ENCODE assay signal across 21 mouse cellular contexts in genomic region chr14:13454991-13455390, GRCm38 (mm10).
DNase-seq lines count a peak whose midpoint lies in the region; ATAC-seq and TF ChIP-seq lines count a peak whose summit lies in the region.
"Had no signal": no experiment of that assay in that cellular context is flagged by ENCODE, and none has a peak within 500 bp of the region (broad histone marks: within the 10 kb centered on the region; RNA-seq: fewer than 3 reads in every experiment).

No protein-coding gene starts in this region.

- no peaks in the 10 kb centered on the region for H3K36me3 ChIP-seq in forebrain, embryonic 12.5 days (replicated peaks)
- no peaks in the 10 kb centered on the region for H3K36me3 ChIP-seq in hindbrain, embryonic 13.5 days
- H3K36me3 ChIP-seq in midbrain, embryonic 16.5 days (ENCODE audit: control insufficient read depth, insufficient read depth, low read length) = no peaks in the 10 kb centered on the region
- H3K36me3 ChIP-seq: limb, embryonic 15.5 days had no signal

- peak; percentile 68; the same call in 1 of the 2 replicates for ATAC-seq in forebrain, embryonic 12.5 days (ENCODE audit: low FRiP score)
- no peak for ATAC-seq in hindbrain, embryonic 13.5 days (ENCODE audit: low FRiP score)
- ATAC-seq in midbrain, embryonic 16.5 days = no peak
- ATAC-seq in megakaryocyte-erythroid progenitor cell, adult 5-6 weeks (replicated peaks; ENCODE audit: low FRiP score, low TSS enrichment, poor library complexity, severe bottlenecking) = no peak
- ATAC-seq: inflammation-experienced regulatory T-cells, adult 6 months; Patski had no signal

- no peak overlapping the region for H3K27ac ChIP-seq in forebrain, embryonic 12.5 days
- H3K27ac ChIP-seq in hindbrain, embryonic 13.5 days = no peak overlapping the region
- H3K27ac ChIP-seq in midbrain, embryonic 16.5 days (ENCODE audit: low read length) = no peak overlapping the region
- H3K27ac ChIP-seq: gastrocnemius, adult 2 months; limb, embryonic 15.5 days had no signal

- no peak overlapping the region for H3K4me3 ChIP-seq in forebrain, embryonic 12.5 days (replicated peaks)
- no peak overlapping the region for H3K4me3 ChIP-seq in hindbrain, embryonic 13.5 days
- no peak overlapping the region for H3K4me3 ChIP-seq in midbrain, embryonic 16.5 days (ENCODE audit: low read depth, low read length)
- no peak overlapping the region for H3K4me3 ChIP-seq in lung, adult 2 months (replicated peaks; ENCODE audit: extremely low read depth, low read depth, low read length)
- H3K4me3 ChIP-seq: gastrocnemius, adult 2 months; limb, embryonic 15.5 days; megakaryocyte, embryonic 14.5 days had no signal

- no peak overlapping the region for H3K4me2 ChIP-seq in forebrain, embryonic 12.5 days
- peak overlapping the region; percentile 25; the same call in 1 of the 2 replicates for H3K4me2 ChIP-seq in hindbrain, embryonic 13.5 days
- H3K4me2 ChIP-seq in midbrain, embryonic 16.5 days (ENCODE audit: low read length) = 0 out of 2 replicates have a peak overlapping the region, but pooled peaks have one; percentile 14
- H3K4me2 ChIP-seq: heart, embryonic 11.5 days; limb, embryonic 15.5 days had no signal

- TF ChIP-seq POLR2A in brain, embryonic 14.5 days (IDR thresholded peaks at IDR 0.05; ENCODE audit: borderline replicate concordance, extremely low read depth, insufficient read depth, insufficient read length, poor library complexity, severe bottlenecking) = no peak
- no peak for TF ChIP-seq POLR2A in lung, adult 2 months (IDR thresholded peaks at IDR 0.05; ENCODE audit: borderline replicate concordance, extremely low read depth, low read depth, low read length)

- no peak for TF ChIP-seq CTCF in brain, embryonic 14.5 days (IDR thresholded peaks at IDR 0.05; ENCODE audit: borderline replicate concordance, extremely low read depth, insufficient read depth, insufficient read length)
- TF ChIP-seq CTCF in lung, adult 2 months (IDR thresholded peaks at IDR 0.05; ENCODE audit: insufficient read depth, low read length) = no peak

- DNase-seq in brain, embryonic 14.5 days (ENCODE audit: low read depth) = peak; percentile 77
- DNase-seq in cerebellum, adult 11-12 months = no peak
- no peak for DNase-seq in urinary bladder, adult 2 months (ENCODE audit: low spot score)
- no peak for DNase-seq in lung, adult 2 months
- DNase-seq: adrenal gland, postnatal 10 days; cerebellum, postnatal 25 days; gastrocnemius, adult 2 months; heart, postnatal 14 days; kidney, adult 8-10 months; kidney, postnatal 14 days; lung, postnatal 14 days; thymus, postnatal 4 days had no signal

- H3K27me3 ChIP-seq in forebrain, embryonic 12.5 days = no peaks in the 10 kb centered on the region
- no peaks in the 10 kb centered on the region for H3K27me3 ChIP-seq in hindbrain, embryonic 13.5 days
- H3K27me3 ChIP-seq in midbrain, embryonic 16.5 days (ENCODE audit: control insufficient read depth, insufficient read depth, low read depth, low read length) = no peaks in the 10 kb centered on the region
- H3K27me3 ChIP-seq: limb, embryonic 15.5 days; megakaryocyte, embryonic 14.5 days had no signal

- H3K4me1 ChIP-seq in forebrain, embryonic 12.5 days = peaks cover 12% of the 10 kb centered on the region
- peaks cover 21% of the 10 kb centered on the region for H3K4me1 ChIP-seq in hindbrain, embryonic 13.5 days (replicated peaks)
- peaks cover 11% of the 10 kb centered on the region; the same call in 1 of the 2 replicates for H3K4me1 ChIP-seq in midbrain, embryonic 16.5 days (ENCODE audit: control insufficient read depth, insufficient read depth, low read length)
- H3K4me1 ChIP-seq in lung, adult 2 months (ENCODE audit: control insufficient read depth, insufficient read depth, low read length) = no peaks in the 10 kb centered on the region
- H3K4me1 ChIP-seq: megakaryocyte, embryonic 14.5 days had no signal

- H3K9ac ChIP-seq in forebrain, embryonic 12.5 days = no peak overlapping the region
- no peak overlapping the region for H3K9ac ChIP-seq in hindbrain, embryonic 13.5 days
- no peak overlapping the region for H3K9ac ChIP-seq in midbrain, embryonic 16.5 days (ENCODE audit: low read depth, low read length)
- H3K9ac ChIP-seq: limb, embryonic 15.5 days had no signal

- H3K9me3 ChIP-seq in forebrain, embryonic 12.5 days = no peaks in the 10 kb centered on the region
- H3K9me3 ChIP-seq in hindbrain, embryonic 13.5 days = no peaks in the 10 kb centered on the region
- no peaks in the 10 kb centered on the region for H3K9me3 ChIP-seq in midbrain, embryonic 16.5 days (replicated peaks; ENCODE audit: control insufficient read depth, low read length, poor library complexity, severe bottlenecking)
- H3K9me3 ChIP-seq: limb, embryonic 15.5 days; megakaryocyte, embryonic 14.5 days had no signal
